Mouse (Mus musculus): ENCODE results near the gene Fam71d. TPM values are rescaled to one million over a fixed set of nuclear protein-coding genes. Genes with fewer than 3 reads are reported as not detected.

Fam71d gene
- polyA plus RNA-seq, 1 experiment: 0.17 TPM

DNA sequence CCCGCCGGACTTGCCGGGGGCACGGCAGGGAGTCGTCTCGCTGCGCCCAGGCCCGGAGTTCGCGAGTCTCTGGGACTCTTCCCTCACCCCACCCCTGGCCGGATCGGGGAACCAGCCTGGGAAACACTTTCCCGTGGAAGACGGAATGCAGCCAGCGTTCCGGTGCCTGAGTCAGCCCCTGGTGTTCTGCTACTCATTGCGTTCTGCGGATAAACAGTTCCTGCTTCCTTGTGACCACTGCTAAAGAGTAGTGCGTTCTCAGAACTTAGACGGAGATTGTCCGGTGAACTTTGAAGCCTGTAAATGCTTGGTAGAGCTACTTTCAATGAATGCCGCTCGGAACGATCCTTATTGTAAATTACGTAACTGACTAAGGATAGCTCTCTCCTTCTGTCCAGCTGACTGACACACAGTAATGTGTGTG lies 58.1 kb downstream of the Fam71d start:
- Histone ChIP-seq H3K27ac (ENCODE audit: insufficient read depth, low read length) (peak overlapping the region; percentile 13; the same call in 1 of the 2 replicates), H3K4me3 (ENCODE audit: insufficient read depth, low read length) (peak overlapping the region; percentile 69), H3K4me1 (ENCODE audit: control insufficient read depth, insufficient read depth, low read length) (no peaks in the 10 kb centered on the region)
- TF ChIP-seq POLR2A (IDR thresholded peaks at IDR 0.05; ENCODE audit: extremely low read depth, insufficient read depth, low read length) (no peak), CTCF (IDR thresholded peaks at IDR 0.05; ENCODE audit: extremely low read depth, insufficient read depth, low read length) (no peak)

DNA sequence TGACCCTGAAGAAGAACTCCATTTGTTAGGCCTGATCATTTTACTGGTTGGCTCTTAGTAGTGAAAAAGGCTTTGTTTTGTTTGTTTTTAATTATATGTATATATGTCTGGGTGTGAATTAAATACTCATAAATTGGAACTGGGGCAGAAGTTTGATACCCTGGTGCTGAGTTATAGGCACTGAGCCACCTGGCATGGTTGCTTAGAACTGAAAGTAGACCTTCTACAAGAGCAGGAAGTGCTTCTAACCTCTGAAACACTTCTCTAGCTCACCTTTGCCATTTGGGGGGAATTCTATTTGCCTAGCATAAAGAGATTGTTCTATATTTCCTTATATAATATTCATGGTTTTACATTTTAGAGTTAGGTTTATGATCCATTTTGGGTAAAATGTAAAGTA lies 70.6 kb downstream of the Fam71d start:
- Histone ChIP-seq H3K4me3 (ENCODE audit: insufficient read depth, low read length) (no peak overlapping the region), H3K27ac (ENCODE audit: insufficient read depth, low read length) (no peak overlapping the region), H3K4me1 (ENCODE audit: control insufficient read depth, insufficient read depth, low read length) (no peaks in the 10 kb centered on the region)
- TF ChIP-seq POLR2A (IDR thresholded peaks at IDR 0.05; ENCODE audit: extremely low read depth, insufficient read depth, low read length): no peak
- no peak for TF ChIP-seq CTCF (IDR thresholded peaks at IDR 0.05; ENCODE audit: extremely low read depth, insufficient read depth, low read length)

DNA sequence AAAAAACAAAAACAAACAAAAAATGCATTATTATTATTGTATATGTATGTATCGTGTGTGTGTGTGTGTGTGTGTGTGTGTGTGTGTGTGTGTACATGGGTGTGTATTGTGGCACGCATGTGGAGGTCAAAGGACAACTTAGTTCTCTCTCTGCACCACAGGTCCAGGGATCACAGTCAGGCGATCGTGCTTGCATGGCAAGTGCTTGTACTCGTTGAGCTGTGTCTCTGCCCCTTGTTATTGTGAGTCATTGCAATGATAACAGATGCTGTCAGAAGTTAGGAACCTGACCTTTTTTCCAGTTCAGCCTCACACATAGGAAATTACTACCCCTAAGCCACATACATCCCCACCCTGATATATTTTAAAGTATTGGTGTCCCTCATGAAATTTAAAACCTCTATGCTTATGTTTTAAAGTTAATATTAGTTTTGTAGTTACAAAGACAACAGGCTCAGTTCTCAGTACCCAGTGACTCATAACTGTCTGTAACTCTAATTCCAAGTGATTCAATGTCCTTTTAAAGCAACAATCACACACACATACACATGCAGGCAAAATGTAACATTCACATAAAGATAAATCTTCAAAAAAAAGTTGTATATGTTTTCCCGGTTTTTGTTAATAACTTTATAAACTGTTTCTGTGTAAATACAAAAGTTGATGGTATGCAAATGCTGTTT lies 77.8 kb downstream of the Fam71d start:
- Histone ChIP-seq H3K27ac (ENCODE audit: insufficient read depth, low read length) (no peak overlapping the region), H3K4me3 (ENCODE audit: insufficient read depth, low read length) (no peak overlapping the region), H3K4me1 (ENCODE audit: control insufficient read depth, insufficient read depth, low read length) (no peaks in the 10 kb centered on the region)
- TF ChIP-seq POLR2A (IDR thresholded peaks at IDR 0.05; ENCODE audit: extremely low read depth, insufficient read depth, low read length) (no peak), CTCF (IDR thresholded peaks at IDR 0.05; ENCODE audit: extremely low read depth, insufficient read depth, low read length) (no peak)

DNA sequence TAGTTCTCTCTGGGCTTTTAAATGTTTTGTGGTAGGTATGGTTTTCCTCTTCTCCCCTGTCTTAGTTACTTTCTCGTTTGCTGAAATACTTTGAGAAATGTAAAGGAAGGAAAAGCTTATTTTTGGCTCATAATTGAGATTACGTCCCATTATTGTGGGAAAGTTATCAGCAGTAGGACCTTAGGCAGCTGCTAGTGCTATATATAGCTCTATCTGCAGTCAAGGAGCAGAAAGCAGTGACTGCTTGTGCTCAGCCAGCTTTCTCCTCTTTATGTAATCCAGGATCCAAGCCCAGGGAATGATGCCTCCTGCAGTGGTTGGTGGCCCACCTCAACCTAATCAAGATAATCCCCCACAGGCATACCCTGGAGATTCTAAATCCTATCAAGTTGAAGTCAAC lies 81.9 kb downstream of the Fam71d start:
- Histone ChIP-seq H3K27ac (ENCODE audit: insufficient read depth, low read length) (no peak overlapping the region), H3K4me1 (ENCODE audit: control insufficient read depth, insufficient read depth, low read length) (no peaks in the 10 kb centered on the region), H3K4me3 (ENCODE audit: insufficient read depth, low read length) (no peak overlapping the region)
- no peak for TF ChIP-seq POLR2A (IDR thresholded peaks at IDR 0.05; ENCODE audit: extremely low read depth, insufficient read depth, low read length)
- TF ChIP-seq CTCF (IDR thresholded peaks at IDR 0.05; ENCODE audit: extremely low read depth, insufficient read depth, low read length): no peak

DNA sequence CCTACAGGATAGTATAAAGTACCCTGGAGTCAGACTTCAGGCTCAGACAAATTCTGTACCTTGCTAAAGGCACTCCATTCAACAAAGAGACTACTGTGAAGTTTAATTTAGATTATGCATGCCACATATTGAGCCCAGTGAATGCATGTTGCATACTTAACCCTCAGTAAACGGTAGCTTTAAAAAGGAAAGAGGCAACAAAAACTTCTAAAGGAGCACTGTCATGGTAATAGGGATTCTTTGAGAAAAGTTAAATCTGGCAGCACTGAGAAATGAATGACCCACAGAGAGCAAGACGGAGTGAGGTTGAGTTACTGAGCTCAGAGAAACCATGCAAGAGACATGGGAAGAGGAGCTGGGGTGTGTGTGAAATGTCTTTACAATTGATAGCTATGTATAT lies 86.6 kb downstream of the Fam71d start:
- no peak for TF ChIP-seq CTCF (IDR thresholded peaks at IDR 0.05; ENCODE audit: extremely low read depth, insufficient read depth, low read length)
- TF ChIP-seq POLR2A (IDR thresholded peaks at IDR 0.05; ENCODE audit: extremely low read depth, insufficient read depth, low read length): no peak
- Histone ChIP-seq H3K4me3 (ENCODE audit: insufficient read depth, low read length) (no peak overlapping the region), H3K4me1 (ENCODE audit: control insufficient read depth, insufficient read depth, low read length) (no peaks in the 10 kb centered on the region)

DNA sequence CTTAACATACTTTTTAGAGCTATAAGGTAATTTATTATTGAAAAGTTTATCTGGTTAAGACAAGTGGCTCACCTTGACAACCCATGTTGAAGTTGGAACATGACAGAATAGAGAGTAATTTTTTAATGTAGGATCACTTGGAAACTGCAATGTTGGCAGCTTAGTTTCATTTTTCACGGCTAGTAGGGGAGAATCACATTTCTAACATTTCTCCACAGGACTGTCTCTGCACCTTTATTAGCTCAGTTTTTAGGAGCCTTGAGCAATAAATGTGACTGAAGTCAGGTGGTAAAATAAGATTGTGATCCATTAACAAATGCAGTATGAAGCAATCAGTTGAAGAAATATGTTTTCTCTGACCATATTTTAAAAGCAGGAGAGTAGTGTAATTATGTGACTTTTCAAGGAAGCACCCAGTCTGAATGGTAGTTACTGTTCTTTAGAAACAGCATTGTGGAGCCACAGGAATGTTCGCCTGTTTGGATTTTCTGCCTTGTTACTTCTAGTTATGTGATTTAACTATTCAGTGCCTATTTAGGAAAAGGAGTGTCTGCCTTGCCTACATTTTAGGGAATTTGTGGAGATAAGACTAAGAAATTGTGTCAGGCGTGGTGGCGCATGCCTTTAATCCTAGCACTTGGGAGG lies 87.2 kb downstream of the Fam71d start:
- Histone ChIP-seq H3K4me1 (ENCODE audit: control insufficient read depth, insufficient read depth, low read length) (no peaks in the 10 kb centered on the region), H3K4me3 (ENCODE audit: insufficient read depth, low read length) (no peak overlapping the region), H3K27ac (ENCODE audit: insufficient read depth, low read length) (no peak overlapping the region)
- TF ChIP-seq POLR2A (IDR thresholded peaks at IDR 0.05; ENCODE audit: extremely low read depth, insufficient read depth, low read length) (no peak), CTCF (IDR thresholded peaks at IDR 0.05; ENCODE audit: extremely low read depth, insufficient read depth, low read length) (no peak)

More for the DNA sequence above, 86.6 kb downstream of the Fam71d start:
- no peak overlapping the region for H3K27ac ChIP-seq (ENCODE audit: insufficient read depth, low read length)

Other genes starting within 250 kb of the Fam71d start
- 11.4 and 12.5 TPM in 2 replicates for gene Mpp5, start 57.4 kb downstream of the Fam71d start, polyA plus RNA-seq (2012; rRNA removed)
- 243 and 244 TPM in 2 replicates for gene Atp6v1d, start 170.1 kb downstream of the Fam71d start, polyA plus RNA-seq (2012; rRNA removed)
- 27.2 and 28.8 TPM in 2 replicates for gene Eif2s1, start 170.3 kb downstream of the Fam71d start, polyA plus RNA-seq (2012; rRNA removed)
- gene Plek2, start 215.4 kb downstream of the Fam71d start, polyA plus RNA-seq (2012; rRNA removed): 0.11 and 0.21 TPM in 2 replicates

Data from cortical plate, adult 2 months (tissue).